9 mouse cellular contexts compared by ENCODE assay signal in genomic region chr3:108466425-108466824, GRCm38 (mm10). TPM values are rescaled to one million over a fixed set of nuclear protein-coding genes. Genes with fewer than 3 reads are reported as not detected.
DNase-seq lines count a peak whose midpoint lies in the region; ATAC-seq and TF ChIP-seq lines count a peak whose summit lies in the region.
"Had no signal": no experiment of that assay in that cellular context is flagged by ENCODE, and none has a peak within 500 bp of the region (broad histone marks: within the 10 kb centered on the region; RNA-seq: fewer than 3 reads in every experiment).

No protein-coding gene starts in this region.

- peak; percentile 80 for TF ChIP-seq CTCF in gastrocnemius, adult 2 months (IDR thresholded peaks at IDR 0.05)
- TF ChIP-seq CTCF in C2C12 (IDR thresholded peaks at IDR 0.05; ENCODE audit: control insufficient read depth, insufficient read depth, insufficient read length): peak; percentile 40
- TF ChIP-seq CTCF in lung, embryonic 14.5 days (IDR thresholded peaks at IDR 0.05; ENCODE audit: low read depth): peak; percentile 75

- no peaks in the 10 kb centered on the region for H3K36me3 ChIP-seq in C2C12 (ENCODE audit: control insufficient read depth, insufficient read depth)
- no peaks in the 10 kb centered on the region for H3K36me3 ChIP-seq in lung, embryonic 14.5 days (ENCODE audit: insufficient read depth)
- no peaks in the 10 kb centered on the region for H3K36me3 ChIP-seq in splenic B cell, adult 2 months (ENCODE audit: control insufficient read depth, insufficient read depth, low read length, poor library complexity, severe bottlenecking)
- H3K36me3 ChIP-seq in midbrain, embryonic 15.5 days (replicated peaks): no peaks in the 10 kb centered on the region
- H3K36me3 ChIP-seq: embryonic facial prominence, embryonic 12.5 days had no signal

- peak; percentile 80 for DNase-seq in gastrocnemius, adult 2 months
- DNase-seq in gastrocnemius, postnatal 4 days (ENCODE audit: low spot score in 2 of 2): no peak
- DNase-seq in adrenal gland, postnatal 10 days: peak; percentile 68
- DNase-seq in lung, embryonic 14.5 days: peak; percentile 50
- peak; percentile 66 for DNase-seq in splenic B cell, adult 2 months (ENCODE audit: low read depth, low spot score)

- H3K9me3 ChIP-seq in lung, embryonic 14.5 days (ENCODE audit: low read depth, low read length): no peaks in the 10 kb centered on the region
- H3K9me3 ChIP-seq in midbrain, embryonic 15.5 days: no peaks in the 10 kb centered on the region
- H3K9me3 ChIP-seq: embryonic facial prominence, embryonic 12.5 days had no signal

- H3K4me2 ChIP-seq in lung, embryonic 14.5 days: no peak overlapping the region
- H3K4me2 ChIP-seq in midbrain, embryonic 15.5 days: no peak overlapping the region
- H3K4me2 ChIP-seq: embryonic facial prominence, embryonic 12.5 days had no signal

- no peaks in the 10 kb centered on the region for H3K79me2 ChIP-seq in C2C12 (ENCODE audit: control insufficient read depth, insufficient read depth)

- no peak overlapping the region for H3K4me3 ChIP-seq in gastrocnemius, adult 2 months
- H3K4me3 ChIP-seq in C2C12 (ENCODE audit: insufficient read depth, poor library complexity, severe bottlenecking): no peak overlapping the region
- no peak overlapping the region for H3K4me3 ChIP-seq in lung, embryonic 14.5 days (ENCODE audit: low read depth, low read length)
- no peak overlapping the region for H3K4me3 ChIP-seq in midbrain, embryonic 15.5 days
- H3K4me3 ChIP-seq: embryonic facial prominence, embryonic 12.5 days had no signal

- H3K4me1 ChIP-seq in lung, embryonic 14.5 days (ENCODE audit: insufficient read depth): no peaks in the 10 kb centered on the region
- H3K4me1 ChIP-seq in midbrain, embryonic 15.5 days: no peaks in the 10 kb centered on the region
- H3K4me1 ChIP-seq: embryonic facial prominence, embryonic 12.5 days had no signal

- peaks cover 37% of the 10 kb centered on the region for H3K27me3 ChIP-seq in C2C12 (ENCODE audit: control insufficient read depth, insufficient read depth, insufficient read length)
- no peaks in the 10 kb centered on the region for H3K27me3 ChIP-seq in lung, embryonic 14.5 days (ENCODE audit: insufficient read depth, low read length)
- no peaks in the 10 kb centered on the region for H3K27me3 ChIP-seq in splenic B cell, adult 2 months (ENCODE audit: control insufficient read depth, insufficient read depth, low read length, poor library complexity, severe bottlenecking)
- no peaks in the 10 kb centered on the region for H3K27me3 ChIP-seq in midbrain, embryonic 15.5 days (replicated peaks)
- H3K27me3 ChIP-seq: embryonic facial prominence, embryonic 12.5 days had no signal

- ATAC-seq in granulocyte monocyte progenitor cell, adult 5-6 weeks (replicated peaks; ENCODE audit: poor library complexity, severe bottlenecking): peak; percentile 51
- no peak for ATAC-seq in lung, embryonic 14.5 days (ENCODE audit: insufficient read depth)
- no peak for ATAC-seq in midbrain, embryonic 15.5 days (replicated peaks)

- WGBS in lung, embryonic 14.5 days: 74% methylated on average over 6 of the region's 6 CpGs
- 92% methylated on average over 6 of the region's 6 CpGs for WGBS in midbrain, embryonic 15.5 days

- intact Hi-C loops in gastrocnemius, adult 2 months (cut with DNase I): loop anchor here (2.0 kb wide), 1 partner anchor 96 kb away; the partner anchor contains the start of gene Tmem167b

- H3K9ac ChIP-seq in lung, embryonic 14.5 days: no peak overlapping the region
- no peak overlapping the region for H3K9ac ChIP-seq in midbrain, embryonic 15.5 days
- H3K9ac ChIP-seq: embryonic facial prominence, embryonic 12.5 days had no signal

- H3ac ChIP-seq in C2C12 (ENCODE audit: control insufficient read depth, insufficient read length, low read depth): no peak overlapping the region

- no peaks in the 10 kb centered on the region for H3K79me3 ChIP-seq in C2C12 (ENCODE audit: low read depth)

- no peak overlapping the region for H3K27ac ChIP-seq in gastrocnemius, adult 2 months
- no peak overlapping the region for H3K27ac ChIP-seq in lung, embryonic 14.5 days (ENCODE audit: low read depth)
- no peak overlapping the region for H3K27ac ChIP-seq in midbrain, embryonic 15.5 days
- H3K27ac ChIP-seq: embryonic facial prominence, embryonic 12.5 days had no signal

TF ChIP-seq in C2C12, 6 proteins besides CTCF, POLR2A, EP300 and RAD21:
- TF ChIP-seq USF1 (IDR thresholded peaks at IDR 0.05; ENCODE audit: low read depth): no peak
- no peak for TF ChIP-seq MAX (IDR thresholded peaks at IDR 0.05)
- no peak for TF ChIP-seq FOSL1 (IDR thresholded peaks at IDR 0.05; ENCODE audit: insufficient read depth, low read length, poor library complexity, severe bottlenecking)
- TF ChIP-seq MYOG (IDR thresholded peaks at IDR 0.05; ENCODE audit: control insufficient read depth, extremely low read depth, insufficient read length): no peak
- no peak for TF ChIP-seq MYOD1 (IDR thresholded peaks at IDR 0.05; ENCODE audit: control insufficient read depth, insufficient read length, low read depth)
- no peak for TF ChIP-seq CEBPB (IDR thresholded peaks at IDR 0.05; ENCODE audit: low read depth)

RNA-seq across cellular contexts. Expression of gene Sars, which starts 21.4 kb away (rescaled TPM):
- 100 to 1,000 TPM; 116 to 135 TPM for total RNA-seq in gastrocnemius, adult 2 months (2021)
- total RNA-seq in gastrocnemius, postnatal 4 days (2021): 100 to 1,000 TPM; 107 to 113 TPM
- 272 TPM for polyA plus RNA-seq in C2C12 (2012; fragmentation: generic; extraction: Trizol)
- total RNA-seq in adrenal gland, postnatal 10 days (2021): 100 to 1,000 TPM; 146 to 152 TPM
- total RNA-seq in granulocyte monocyte progenitor cell, adult 5-6 weeks (2014; fragmentation: Nextera tagmentation): 30.9 and 36.2 TPM in 2 replicates
- 196 and 259 TPM in 2 replicates for total RNA-seq in granulocyte monocyte progenitor cell, adult 5-6 weeks (2017)
- polyA plus RNA-seq in lung, embryonic 14.5 days (2014; fragmentation: Nextera tagmentation; extraction: Ambion mirVana): 118 and 119 TPM in 2 replicates
- 209 and 212 TPM in 2 replicates for polyA plus RNA-seq in midbrain, embryonic 15.5 days (2015; fragmentation: Nextera tagmentation; extraction: Ambion mirVana)

RNA-seq across cellular contexts. Expression of gene Celsr2, which starts 51.1 kb away (rescaled TPM):
- total RNA-seq in gastrocnemius, adult 2 months (2021): 1 to 10 TPM; 6.4 to 8.8 TPM
- 1 to 10 TPM; 3.0 to 5.9 TPM for total RNA-seq in gastrocnemius, postnatal 4 days (2021)
- polyA plus RNA-seq in C2C12 (2012; fragmentation: generic; extraction: Trizol): not detected
- total RNA-seq in adrenal gland, postnatal 10 days (2021): 10 to 100 TPM; 11.1 to 12.1 TPM
- total RNA-seq in granulocyte monocyte progenitor cell, adult 5-6 weeks (2014; fragmentation: Nextera tagmentation): 0.58 and 2.5 TPM in 2 replicates
- 0.04 and 0.15 TPM in 2 replicates for total RNA-seq in granulocyte monocyte progenitor cell, adult 5-6 weeks (2017)
- 8.3 and 9.4 TPM in 2 replicates for polyA plus RNA-seq in lung, embryonic 14.5 days (2014; fragmentation: Nextera tagmentation; extraction: Ambion mirVana)
- 38.5 and 43.3 TPM in 2 replicates for polyA plus RNA-seq in midbrain, embryonic 15.5 days (2015; fragmentation: Nextera tagmentation; extraction: Ambion mirVana)

Comparison
In these comparisons a context has a peak if more than half of its experiments do, and no peak if none do; other contexts are left out.
1. DNase-seq: peak in gastrocnemius, adult 2 months (single experiment), adrenal gland, postnatal 10 days (single experiment), lung, embryonic 14.5 days (single experiment) and splenic B cell, adult 2 months (single experiment); none in gastrocnemius, postnatal 4 days (0 of 2).
2. Peak in every context shown above with its lines, with median percentiles within 50 percentile points of each other: CTCF ChIP-seq.